ENCODE assay signal across 8 mouse cellular contexts in genomic region chr2:166563890-166564289, GRCm38 (mm10).
A peak's percentile ranks its signal among the peaks of the same experiment; 100 is the strongest.
DNase-seq lines count a peak whose midpoint lies in the region; ATAC-seq and TF ChIP-seq lines count a peak whose summit lies in the region.

No protein-coding gene starts in this region.

- DNase-seq in ES-CJ7 (ENCODE audit: low read depth, low spot score) = peak; percentile 90
- DNase-seq in cerebellum, adult 18-20 months = peak; percentile 70 to 78
- peak; percentile 91 for DNase-seq in forebrain, postnatal 0 days
- peak; percentile 95 for DNase-seq in heart, postnatal 4 days
- DNase-seq in layer of hippocampus, adult 9-10 months (ENCODE audit: low spot score) = peak; percentile 61
- DNase-seq in ovary, adult 18-20 months (ENCODE audit: low spot score) = peak; percentile 70
- peak; percentile 63 to 70 for DNase-seq in thymus, adult 18-20 months

- 13% methylated on average over 6 of the region's 6 CpGs for WGBS in forebrain, postnatal 0 days
- WGBS in lung, embryonic 15.5 days = 13% methylated on average over 6 of the region's 6 CpGs

- no peaks in the 10 kb centered on the region for H3K9me3 ChIP-seq in forebrain, postnatal 0 days (ENCODE audit: low read length)
- H3K9me3 ChIP-seq in lung, embryonic 15.5 days = no peaks in the 10 kb centered on the region

- 0 out of 2 replicates have a peak, but pooled peaks cover 3% of the 10 kb centered on the region for H3K36me3 ChIP-seq in forebrain, postnatal 0 days (ENCODE audit: insufficient read depth)
- no peaks in the 10 kb centered on the region for H3K36me3 ChIP-seq in lung, embryonic 15.5 days

- peak; percentile 68 for ATAC-seq in forebrain, postnatal 0 days
- peak; percentile 33; the same call in 1 of the 2 replicates for ATAC-seq in lung, embryonic 15.5 days (ENCODE audit: borderline replicate concordance, extremely low read depth, low FRiP score, low TSS enrichment)

- H3K4me2 ChIP-seq in forebrain, postnatal 0 days (ENCODE audit: low read depth) = peak overlapping the region; percentile 5; the same call in 1 of the 2 replicates
- H3K4me2 ChIP-seq in lung, embryonic 15.5 days = peak overlapping the region; percentile 49; the same call in 1 of the 2 replicates

- no peak overlapping the region for H3K9ac ChIP-seq in forebrain, postnatal 0 days
- no peak overlapping the region for H3K9ac ChIP-seq in lung, embryonic 15.5 days

- no peak overlapping the region for H3K27ac ChIP-seq in forebrain, postnatal 0 days (ENCODE audit: low read depth, low read length)
- no peak overlapping the region for H3K27ac ChIP-seq in lung, embryonic 15.5 days

- H3K4me3 ChIP-seq in forebrain, postnatal 0 days (ENCODE audit: low read depth, low read length) = no peak overlapping the region
- no peak overlapping the region for H3K4me3 ChIP-seq in lung, embryonic 15.5 days

- TF ChIP-seq CTCF in forebrain, postnatal 0 days (IDR thresholded peaks at IDR 0.05; ENCODE audit: low read depth) = peak; percentile 98

- H3K27me3 ChIP-seq in forebrain, postnatal 0 days (ENCODE audit: insufficient read depth, low read length) = no peaks in the 10 kb centered on the region; the same call in 1 of the 2 replicates
- no peaks in the 10 kb centered on the region; the same call in 1 of the 2 replicates for H3K27me3 ChIP-seq in lung, embryonic 15.5 days

- H3K4me1 ChIP-seq in forebrain, postnatal 0 days (ENCODE audit: insufficient read depth) = no peaks in the 10 kb centered on the region
- H3K4me1 ChIP-seq in lung, embryonic 15.5 days = 0 out of 2 replicates have a peak, but pooled peaks cover 2% of the 10 kb centered on the region
